Mouse (Mus musculus): ENCODE results near the gene Ushbp1. TPM values are rescaled to one million over a fixed set of nuclear protein-coding genes. Genes with fewer than 3 reads are reported as not detected.

The Ushbp1 gene
- polyA plus RNA-seq, 2 experiments, result 1.5 to 3.5 TPM

DNA sequence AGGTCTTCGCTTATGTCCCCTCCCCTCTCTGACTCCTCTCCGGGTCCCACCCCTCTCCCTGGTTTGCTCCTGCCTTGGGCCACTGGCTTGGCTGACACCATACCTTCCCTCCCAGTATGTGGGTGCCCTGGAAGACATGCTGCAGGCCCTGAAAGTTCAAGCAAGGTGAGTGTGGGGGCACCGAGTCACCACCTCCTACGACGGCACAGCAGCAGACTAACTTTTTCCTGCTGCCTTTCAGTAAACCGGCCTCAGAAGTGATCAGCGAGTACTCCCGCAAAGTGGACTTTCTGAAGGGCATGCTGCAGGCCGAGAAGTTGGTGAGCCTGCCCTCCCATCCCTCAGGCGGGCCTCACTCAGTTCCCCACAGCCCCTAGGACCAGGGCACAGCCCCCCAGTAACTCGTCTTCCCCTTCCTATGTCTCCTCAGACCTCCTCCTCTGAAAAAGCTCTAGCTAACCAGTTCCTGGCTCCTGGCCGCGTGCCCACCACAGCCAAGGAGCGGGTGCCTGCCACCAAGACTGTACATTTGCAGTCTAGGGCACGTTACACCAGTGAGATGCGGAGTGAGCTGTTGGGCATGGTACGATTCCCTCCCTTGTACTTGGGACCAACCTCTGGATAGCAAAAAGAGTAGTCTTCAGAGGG is 27.9 kb downstream of the Ushbp1 start:
- Histone ChIP-seq H3K4me2 (ENCODE audit: low read depth) (peak overlapping the region; percentile 96), H3K9ac (replicated peaks) (peak overlapping the region; percentile 87), H3K36me3 (replicated peaks; ENCODE audit: control insufficient read depth, insufficient read depth, low read depth) (peaks cover 2% of the 10 kb centered on the region), H3K4me3 (ENCODE audit: insufficient read depth in 1 of 2, low read depth in 2 of 2, low read length in 2 of 2) (peak overlapping the region; percentile 84 to 92), H3K4me1 (replicated peaks; ENCODE audit: control insufficient read depth in 2 of 2, insufficient read depth in 2 of 2, low read length in 1 of 2) (peaks cover 22 to 23% of the 10 kb centered on the region in 2 experiments), H3K27me3 (ENCODE audit: control insufficient read depth, insufficient read depth, low read length) (no peaks in the 10 kb centered on the region), H3K9me3 (ENCODE audit: control insufficient read depth, low read length) (no peaks in the 10 kb centered on the region), H3K27ac (peak overlapping the region; percentile 88)
- no peak for DNase-seq (ENCODE audit: low read depth in 3 of 3, low spot score in 3 of 3)
- 30% methylated on average over 17 of the region's 17 CpGs for WGBS (ENCODE audit: insufficient replicate concordance)
- ATAC-seq (ENCODE audit: insufficient read depth), result no peak
- TF ChIP-seq CTCF (IDR thresholded peaks at IDR 0.05; ENCODE audit: low read depth), result no peak
- no peak for TF ChIP-seq EP300 (IDR thresholded peaks at IDR 0.05; ENCODE audit: low read depth)

DNA sequence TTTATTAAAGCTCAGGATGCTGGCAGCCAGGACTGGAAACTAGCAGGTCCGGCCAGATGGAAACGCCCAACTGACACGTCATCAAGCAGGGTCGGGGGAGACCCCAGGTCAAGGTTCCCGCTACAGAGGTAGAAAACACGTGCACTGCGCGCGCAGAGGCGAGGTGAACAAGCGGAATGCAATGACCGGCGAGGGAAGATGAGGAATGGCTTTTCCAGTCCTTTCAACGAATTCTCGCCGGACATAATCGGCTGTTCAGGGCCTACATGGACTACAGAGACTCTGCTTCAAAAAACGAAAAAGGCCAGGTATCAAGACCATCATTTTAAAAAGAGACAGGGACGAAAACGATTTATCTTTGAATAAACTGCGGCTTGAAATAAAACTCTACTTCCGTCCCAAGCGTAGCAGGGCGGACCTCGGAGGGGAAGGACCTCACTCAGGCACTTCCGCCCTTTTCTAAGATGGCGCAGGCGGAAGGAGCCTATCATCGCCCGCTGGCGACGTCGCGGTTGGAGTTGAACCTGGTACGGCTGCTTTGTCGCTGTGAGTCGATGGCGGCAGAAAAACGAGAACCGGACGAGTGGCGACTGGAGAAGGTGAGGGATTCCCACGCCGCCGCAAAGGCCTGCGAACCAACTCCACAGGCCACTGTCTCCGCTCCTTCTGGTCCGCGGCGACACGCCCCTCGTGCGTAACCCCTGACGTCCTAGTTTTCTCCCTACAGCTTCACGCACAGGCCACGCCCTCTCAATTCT is 28.7 kb downstream of the Ushbp1 start, which contains the start of gene Use1:
TSS of gene Use1 (plus strand) at position 78 of the 758 bp plus-strand sequence.
- Histone ChIP-seq H3K36me3 (replicated peaks; ENCODE audit: control insufficient read depth, insufficient read depth, low read depth) (peaks cover 2% of the 10 kb centered on the region), H3K4me2 (ENCODE audit: low read depth) (peak within 1 kb of the TSS; percentile 96), H3K9ac (replicated peaks) (peak within 1 kb of the TSS; percentile 87), H3K4me1 (replicated peaks; ENCODE audit: control insufficient read depth in 2 of 2, insufficient read depth in 2 of 2, low read length in 1 of 2) (peaks cover 22 to 23% of the 10 kb centered on the region in 2 experiments), H3K27ac (peak within 1 kb of the TSS; percentile 88), H3K27me3 (ENCODE audit: control insufficient read depth, insufficient read depth, low read length) (no peaks in the 10 kb centered on the region), H3K9me3 (ENCODE audit: control insufficient read depth, low read length) (no peaks in the 10 kb centered on the region), H3K4me3 (ENCODE audit: insufficient read depth in 1 of 2, low read depth in 2 of 2, low read length in 2 of 2) (peak within 1 kb of the TSS; percentile 84 to 92)
- DNase-seq (ENCODE audit: low read depth in 3 of 3, low spot score in 3 of 3) (peak; percentile 84 to 88 (median 86)), ATAC-seq (ENCODE audit: insufficient read depth) (peak; percentile 70)
- under 1% methylated on average over 56 of the region's 56 CpGs for WGBS (ENCODE audit: insufficient replicate concordance)
- no peak for TF ChIP-seq EP300 (IDR thresholded peaks at IDR 0.05; ENCODE audit: low read depth)
- no peak for TF ChIP-seq CTCF (IDR thresholded peaks at IDR 0.05; ENCODE audit: low read depth)

DNA sequence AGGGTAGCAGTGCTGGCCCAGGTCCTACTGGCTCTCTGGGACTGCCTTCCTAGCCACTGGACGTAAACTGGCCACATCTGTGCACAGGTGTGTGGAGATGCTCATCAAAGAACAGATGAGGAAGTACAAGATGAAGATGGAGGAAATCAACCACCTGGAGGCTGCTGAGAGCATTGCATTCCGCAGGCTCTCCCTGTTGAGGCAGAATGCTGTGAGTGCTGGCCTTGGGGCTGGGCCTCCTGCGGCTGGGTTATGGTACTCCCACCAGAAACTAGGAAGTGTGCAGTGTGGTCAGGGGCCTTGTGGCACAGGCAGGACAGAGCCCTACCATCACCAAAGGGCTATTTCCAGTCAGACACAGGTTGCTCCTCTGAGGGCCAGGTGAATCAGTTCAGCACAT is 37.6 kb downstream of the Ushbp1 start:
- H3K27ac ChIP-seq, result no peak overlapping the region
- 73% methylated on average over 3 of the region's 3 CpGs for WGBS (ENCODE audit: insufficient replicate concordance)
- H3K4me3 ChIP-seq (ENCODE audit: insufficient read depth in 1 of 2, low read depth in 2 of 2, low read length in 2 of 2), result no peak overlapping the region
- TF ChIP-seq CTCF (IDR thresholded peaks at IDR 0.05; ENCODE audit: low read depth) (peak; percentile 20; the same call in 1 of the 2 replicates), EP300 (IDR thresholded peaks at IDR 0.05; ENCODE audit: low read depth) (no peak)
- no peak overlapping the region for H3K4me2 ChIP-seq (ENCODE audit: low read depth)
- H3K27me3 ChIP-seq (ENCODE audit: control insufficient read depth, insufficient read depth, low read length), result no peaks in the 10 kb centered on the region
- peaks cover 6% of the 10 kb centered on the region for H3K36me3 ChIP-seq (replicated peaks; ENCODE audit: control insufficient read depth, insufficient read depth, low read depth)
- no peak overlapping the region for H3K9ac ChIP-seq (replicated peaks)
- DNase-seq (ENCODE audit: low read depth in 3 of 3, low spot score in 3 of 3), result no peak
- no peaks in the 10 kb centered on the region for H3K4me1 ChIP-seq (replicated peaks; ENCODE audit: control insufficient read depth in 2 of 2, insufficient read depth in 2 of 2, low read length in 1 of 2)
- H3K9me3 ChIP-seq (ENCODE audit: control insufficient read depth, low read length), result no peaks in the 10 kb centered on the region
- ATAC-seq (ENCODE audit: insufficient read depth), result no peak

DNA sequence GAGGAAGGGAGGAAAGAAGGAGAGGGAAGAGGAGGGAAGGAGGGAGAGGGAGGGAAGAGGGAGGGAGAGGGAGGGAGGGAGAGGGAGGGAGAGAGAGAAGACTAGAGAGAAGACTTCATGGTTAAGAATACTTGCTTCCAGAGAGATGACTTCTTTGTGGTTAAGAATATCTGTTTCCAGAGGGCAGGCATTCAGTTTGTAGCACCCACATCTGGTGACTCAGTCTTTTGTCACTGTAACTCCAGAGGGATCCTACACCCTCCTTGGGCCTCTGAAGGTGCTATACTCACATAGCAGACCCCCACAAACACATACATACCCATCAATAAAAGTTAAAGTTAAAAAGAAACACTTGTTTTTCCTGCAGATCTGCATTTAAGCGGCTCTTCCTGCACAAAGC is 44.1 kb downstream of the Ushbp1 start:
- no peak for ATAC-seq (ENCODE audit: insufficient read depth)
- no peak for DNase-seq (ENCODE audit: low read depth in 3 of 3, low spot score in 3 of 3)
- 79% methylated on average over 1 of the region's 1 CpGs for WGBS (ENCODE audit: insufficient replicate concordance)
- Histone ChIP-seq H3K4me2 (ENCODE audit: low read depth) (no peak overlapping the region), H3K4me1 (replicated peaks; ENCODE audit: control insufficient read depth in 2 of 2, insufficient read depth in 2 of 2, low read length in 1 of 2) (no peaks in the 10 kb centered on the region), H3K36me3 (replicated peaks; ENCODE audit: control insufficient read depth, insufficient read depth, low read depth) (peaks cover 15% of the 10 kb centered on the region), H3K4me3 (ENCODE audit: insufficient read depth in 1 of 2, low read depth in 2 of 2, low read length in 2 of 2) (no peak overlapping the region), H3K27me3 (ENCODE audit: control insufficient read depth, insufficient read depth, low read length) (no peaks in the 10 kb centered on the region), H3K9ac (replicated peaks) (no peak overlapping the region), H3K9me3 (ENCODE audit: control insufficient read depth, low read length) (no peaks in the 10 kb centered on the region), H3K27ac (no peak overlapping the region)
- TF ChIP-seq CTCF (IDR thresholded peaks at IDR 0.05; ENCODE audit: low read depth), result no peak
- TF ChIP-seq EP300 (IDR thresholded peaks at IDR 0.05; ENCODE audit: low read depth), result no peak

DNA sequence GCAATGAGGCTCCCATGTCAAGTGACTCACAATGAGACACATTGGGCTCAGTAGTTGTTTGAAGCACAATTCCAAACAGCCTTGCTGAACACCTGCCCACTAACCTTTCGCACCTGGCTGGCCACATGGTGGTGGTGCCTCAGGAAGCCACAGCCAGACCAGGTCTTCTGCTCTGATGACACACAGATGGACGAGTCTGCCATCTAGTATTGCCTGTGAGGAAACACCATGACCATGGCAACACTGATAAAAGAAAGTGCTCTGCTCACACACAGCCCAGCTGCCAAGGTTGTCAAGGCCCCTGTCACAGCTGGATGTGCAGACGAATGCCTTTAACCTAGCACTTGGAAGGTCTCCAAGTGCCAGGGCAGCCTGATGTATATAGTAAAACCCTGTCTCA is 44.5 kb downstream of the Ushbp1 start:
- no peaks in the 10 kb centered on the region for H3K27me3 ChIP-seq (ENCODE audit: control insufficient read depth, insufficient read depth, low read length)
- 57% methylated on average over 3 of the region's 3 CpGs for WGBS (ENCODE audit: insufficient replicate concordance)
- peaks cover 11% of the 10 kb centered on the region for H3K36me3 ChIP-seq (replicated peaks; ENCODE audit: control insufficient read depth, insufficient read depth, low read depth)
- H3K27ac ChIP-seq, result no peak overlapping the region
- no peak overlapping the region for H3K4me3 ChIP-seq (ENCODE audit: insufficient read depth in 1 of 2, low read depth in 2 of 2, low read length in 2 of 2)
- TF ChIP-seq CTCF (IDR thresholded peaks at IDR 0.05; ENCODE audit: low read depth) (no peak), EP300 (IDR thresholded peaks at IDR 0.05; ENCODE audit: low read depth) (no peak)
- H3K4me1 ChIP-seq (replicated peaks; ENCODE audit: control insufficient read depth in 2 of 2, insufficient read depth in 2 of 2, low read length in 1 of 2), result no peaks in the 10 kb centered on the region
- DNase-seq (ENCODE audit: low read depth in 3 of 3, low spot score in 3 of 3) (no peak), ATAC-seq (ENCODE audit: insufficient read depth) (no peak)
- H3K9me3 ChIP-seq (ENCODE audit: control insufficient read depth, low read length), result no peaks in the 10 kb centered on the region
- no peak overlapping the region for H3K4me2 ChIP-seq (ENCODE audit: low read depth)
- H3K9ac ChIP-seq (replicated peaks), result no peak overlapping the region

Data from liver, embryonic 14.5 days (tissue).